Mouse (Mus musculus) left cerebral cortex, postnatal 10 days (tissue): Measurements from ENCODE around the gene Mlana. TPM values are rescaled to one million over a fixed set of nuclear protein-coding genes. Genes with fewer than 3 reads are reported as not detected.

Experiments
- DNase-seq, 2 experiments: peaks; one replicate each; pipeline ENCODE4 v3.0.0; 2021 to 2022; ENCODE audit warnings: low spot score in 2 of 2, mixed read lengths in 1 of 2; ENCODE audit errors: extremely low spot score in 1 of 2
- intact Hi-C: fragments of 180-260 bp; cut with DNase I; formaldehyde crosslinking; loops from one replicate; pipeline ENCODE4 v1.15.1; 2025
- total RNA-seq, 2 experiments: library from RNA; stranded (reverse); gene quantifications; 2 replicates each; pipeline ENCODE4 v1.2.3; 2021

Gene Mlana
- total RNA-seq, 2 experiments from 2014 or later = 0.64 TPM; not detected in 1

GRCm38 (mm10) chr19:29671160-29671559 lies 26.5 kb upstream of the Mlana start:
- DNase-seq = no peak
- intact Hi-C loops = loop anchor here (10.0 kb wide), 1 partner anchor 314 kb away; no protein-coding TSS in a partner anchor

GRCm38 (mm10) chr19:29672660-29673059 lies 25.0 kb upstream of the Mlana start:
- DNase-seq = no peak
- intact Hi-C loops = loop anchor here (10.0 kb wide), 1 partner anchor 312 kb away; no protein-coding TSS in a partner anchor

DNA sequence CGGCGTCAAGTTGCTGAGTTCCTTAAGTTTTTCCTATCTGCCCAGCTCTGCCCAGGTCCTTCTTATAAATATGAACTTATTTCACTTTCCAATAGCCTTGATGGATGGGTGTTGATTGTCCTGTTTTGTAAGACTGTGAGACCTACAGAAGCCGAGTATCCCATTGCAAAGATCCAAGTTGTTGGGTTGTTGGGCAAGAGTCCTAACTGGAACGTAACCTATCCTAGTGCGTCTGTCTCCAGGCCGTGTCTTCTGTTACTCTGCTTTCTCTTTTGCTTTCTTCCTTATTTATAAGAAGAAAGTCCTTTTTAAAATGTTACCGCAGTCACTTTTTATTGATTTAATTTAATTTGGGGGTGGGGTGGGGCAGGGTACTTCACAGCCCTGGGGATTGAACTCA lies 22.7 kb upstream of the Mlana start:
- DNase-seq = no peak
- intact Hi-C loops = loop anchor here (10.0 kb wide), 1 partner anchor 310 kb away; no protein-coding TSS in a partner anchor

GRCm38 (mm10) chr19:29675562-29676078 lies 22.0 kb upstream of the Mlana start:
- no peak for DNase-seq
- intact Hi-C loops = loop anchor here (10.0 kb wide), 1 partner anchor 309 kb away; no protein-coding TSS in a partner anchor

DNA sequence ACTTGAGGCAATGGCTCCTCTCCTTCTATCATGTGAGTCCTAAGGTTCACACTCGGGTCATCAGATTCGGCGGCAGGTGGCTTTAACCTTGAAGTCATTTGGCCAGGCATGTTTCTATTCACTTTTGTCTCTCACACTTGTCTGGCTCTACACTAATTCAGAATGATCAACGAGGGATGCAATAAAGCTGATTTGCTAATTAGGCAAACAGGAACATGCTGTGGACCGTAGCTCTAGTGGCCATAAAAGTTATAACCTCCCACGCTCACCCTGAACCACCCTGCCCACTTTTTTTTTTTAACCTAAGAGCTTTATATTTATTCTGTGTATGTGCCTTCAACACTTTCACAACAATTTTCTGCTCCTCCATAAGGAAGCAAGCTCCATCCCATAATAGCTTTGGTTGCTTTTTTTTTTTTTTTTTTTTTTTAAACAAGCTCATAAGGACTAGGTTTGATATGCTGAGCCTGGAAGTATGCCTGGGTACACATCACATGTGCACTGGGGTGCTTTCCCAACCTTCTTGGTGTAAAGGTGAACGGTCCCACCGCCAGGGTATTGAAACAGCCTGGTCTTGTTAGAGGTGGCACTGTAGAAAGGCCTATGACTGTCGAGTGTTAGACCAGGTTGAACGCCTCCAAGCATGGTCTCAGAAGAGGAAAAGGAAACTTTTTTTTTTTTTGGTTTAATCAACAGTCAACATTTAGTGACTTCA lies 21.0 kb upstream of the Mlana start:
- intact Hi-C loops = loop anchor here (10.0 kb wide), 1 partner anchor 308 kb away; no protein-coding TSS in a partner anchor
- DNase-seq = no peak

GRCm38 (mm10) chr19:29678181-29678778 lies 19.3 kb upstream of the Mlana start:
- intact Hi-C loops = loop anchor here (10.0 kb wide), 1 partner anchor 307 kb away; no protein-coding TSS in a partner anchor
- DNase-seq = no peak

- intact Hi-C loops = loop anchor here (10.0 kb wide), 1 partner anchor 524 kb away; no protein-coding TSS in a partner anchor
- DNase-seq = no peak
Measured at GRCm38 (mm10) chr19:29680182-29681152, 17.2 kb upstream of the Mlana start.

- peak; percentile 78 to 82 for DNase-seq
- intact Hi-C loops = loop anchor here (2.0 to 10.0 kb wide), 2 partner anchors 137 to 521 kb away; no protein-coding TSS in a partner anchor
Measured at GRCm38 (mm10) chr19:29683844-29684540, 13.6 kb upstream of the Mlana start.

DNA sequence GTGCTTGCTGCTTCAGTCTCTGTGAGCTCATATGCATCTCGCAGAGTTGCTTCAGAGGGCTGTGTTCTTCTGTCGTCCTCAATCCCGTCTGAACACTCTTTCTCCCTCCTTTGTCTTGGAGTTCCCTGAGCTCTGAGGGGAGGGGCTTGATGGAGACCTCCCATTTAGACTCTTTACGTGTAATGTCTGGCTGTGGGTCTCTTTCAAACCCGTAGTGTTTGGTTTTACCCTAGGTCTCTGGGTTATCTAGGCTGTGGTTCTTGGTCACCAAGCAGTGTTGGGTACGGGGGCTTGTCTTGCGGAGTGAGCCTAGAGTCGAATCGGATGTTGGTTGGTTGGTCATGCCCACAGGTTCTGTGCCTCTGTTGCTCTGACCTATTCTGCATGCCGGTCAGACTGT lies 2.6 kb upstream of the Mlana start:
- intact Hi-C loops = no loop called here

GRCm38 (mm10) chr19:29696309-29696708 lies 1.3 kb upstream of the Mlana start:
- DNase-seq = no peak
- intact Hi-C loops = no loop called here

More for the DNA sequence above, 2.6 kb upstream of the Mlana start:
- no peak for DNase-seq

DNA sequence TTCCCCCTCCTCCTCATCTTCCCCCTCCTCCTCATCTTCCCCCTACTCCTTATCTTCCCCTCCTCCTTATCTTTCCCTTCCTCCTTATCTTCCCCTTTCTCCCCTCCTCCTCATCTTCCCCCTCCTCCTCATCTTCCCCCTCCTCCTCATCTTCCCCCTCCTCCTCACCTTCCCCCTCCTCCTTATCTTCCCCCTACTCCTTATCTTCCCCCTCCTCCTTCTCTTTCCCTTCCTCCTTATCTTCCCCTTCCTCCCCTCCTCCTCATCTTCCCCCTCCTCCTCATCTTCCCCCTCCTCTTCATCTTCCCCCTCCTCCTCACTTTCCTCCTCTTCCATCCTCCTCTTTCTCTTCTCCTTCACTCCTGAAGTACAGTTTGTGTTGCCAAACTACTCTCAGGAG lies 784 bp upstream of the Mlana start:
- no peak for DNase-seq
- intact Hi-C loops = no loop called here

DNA sequence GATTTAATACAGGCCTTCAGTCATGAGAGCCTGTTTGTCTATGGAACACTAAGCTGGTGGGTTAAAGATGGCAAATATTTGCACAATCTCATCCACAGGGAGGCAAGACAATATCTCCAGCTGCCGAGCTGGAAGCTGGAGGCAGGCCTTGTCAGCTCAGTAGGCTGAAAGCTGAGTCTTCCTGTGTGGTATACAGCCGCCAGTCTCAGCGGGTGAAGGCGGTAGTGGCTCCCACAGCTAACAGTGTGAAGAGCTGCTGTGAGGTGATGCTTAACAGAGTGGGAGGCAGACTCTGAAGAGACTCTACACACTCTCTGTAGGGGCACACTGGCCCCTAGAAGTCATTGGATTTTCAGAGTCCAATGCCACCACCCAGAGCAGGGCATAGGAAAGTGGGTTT lies 4.1 kb downstream of the Mlana start:
- no peak for DNase-seq
- intact Hi-C loops = no loop called here

- no peak for DNase-seq
- intact Hi-C loops = no loop called here
Measured at GRCm38 (mm10) chr19:29704436-29704835, 6.8 kb downstream of the Mlana start.

DNA sequence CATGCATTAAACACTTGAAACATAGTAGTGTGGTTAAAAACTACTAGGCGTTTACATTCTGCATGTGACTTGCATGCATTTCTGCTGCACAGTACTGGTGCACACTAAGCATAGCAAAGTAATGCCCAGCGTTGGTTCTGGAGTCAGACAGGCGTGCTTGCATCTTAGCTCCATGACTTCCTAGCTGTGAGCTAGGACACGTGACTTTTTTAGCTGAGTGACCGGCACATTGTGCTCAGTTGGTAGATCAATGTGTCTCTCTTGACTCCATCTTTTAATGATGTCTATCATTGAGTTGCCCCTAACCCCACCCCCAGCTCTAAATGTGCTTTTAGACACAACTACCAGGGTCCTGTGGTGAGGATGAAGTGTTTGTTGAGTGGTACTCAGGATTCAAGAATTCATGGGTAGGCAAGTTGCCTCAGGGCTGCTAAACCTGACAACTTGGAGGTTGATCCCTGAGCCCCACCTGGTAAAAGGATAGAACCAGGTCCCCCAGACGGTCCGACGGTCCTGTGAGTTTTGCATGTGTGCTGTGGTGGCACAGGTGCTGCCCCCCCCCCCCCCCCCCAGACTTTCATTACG lies 9.8 kb downstream of the Mlana start:
- intact Hi-C loops = no loop called here
- DNase-seq = no peak

DNA sequence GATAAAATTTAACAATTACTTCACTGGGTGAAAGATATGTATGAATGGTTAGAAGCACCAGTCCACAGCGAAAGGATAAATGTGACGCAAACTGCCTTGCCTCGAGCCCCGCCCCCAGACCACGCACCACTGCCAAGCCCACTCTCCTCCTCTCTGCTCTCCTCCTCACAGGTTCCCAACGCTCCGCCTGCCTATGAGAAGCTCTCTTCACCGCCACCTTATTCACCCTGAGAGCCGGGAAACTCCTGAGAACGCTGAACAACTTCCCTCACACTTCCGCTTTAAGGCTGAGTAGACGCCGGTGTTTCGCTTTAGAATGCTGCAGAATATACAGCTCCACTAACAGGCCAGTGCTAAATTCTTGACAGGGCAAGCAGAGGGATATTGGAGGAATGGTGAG lies 10.4 kb downstream of the Mlana start:
- no peak for DNase-seq
- intact Hi-C loops = no loop called here

GRCm38 (mm10) chr19:29708461-29708860 lies 10.8 kb downstream of the Mlana start:
- intact Hi-C loops = no loop called here
- no peak for DNase-seq

- intact Hi-C loops = no loop called here
Measured at GRCm38 (mm10) chr19:29709461-29709860, 11.8 kb downstream of the Mlana start.

DNA sequence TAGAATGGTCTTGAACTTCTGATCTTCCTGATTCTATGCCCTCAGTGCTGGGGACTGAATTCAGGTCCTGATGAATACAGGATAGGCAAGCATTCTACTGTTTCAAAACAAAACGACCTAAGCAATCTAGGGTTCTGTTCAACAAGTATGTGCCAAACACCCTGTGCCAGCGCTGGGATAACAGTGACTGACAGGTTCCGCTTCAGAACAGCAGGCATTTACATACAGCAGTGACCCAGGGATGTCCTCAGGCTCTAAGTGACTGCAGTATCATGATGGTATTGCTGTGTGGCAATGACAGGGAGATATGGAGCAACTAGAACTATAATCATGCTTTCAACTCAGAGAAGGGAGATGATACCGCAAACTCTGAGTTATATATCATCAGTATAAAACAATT lies 15.8 kb downstream of the Mlana start:
- DNase-seq = no peak
- intact Hi-C loops = no loop called here

More at GRCm38 (mm10) chr19:29709461-29709860, 11.8 kb downstream of the Mlana start:
- no peak for DNase-seq
